Mouse (Mus musculus): ENCODE measurements around the gene Opn4.

DNA sequence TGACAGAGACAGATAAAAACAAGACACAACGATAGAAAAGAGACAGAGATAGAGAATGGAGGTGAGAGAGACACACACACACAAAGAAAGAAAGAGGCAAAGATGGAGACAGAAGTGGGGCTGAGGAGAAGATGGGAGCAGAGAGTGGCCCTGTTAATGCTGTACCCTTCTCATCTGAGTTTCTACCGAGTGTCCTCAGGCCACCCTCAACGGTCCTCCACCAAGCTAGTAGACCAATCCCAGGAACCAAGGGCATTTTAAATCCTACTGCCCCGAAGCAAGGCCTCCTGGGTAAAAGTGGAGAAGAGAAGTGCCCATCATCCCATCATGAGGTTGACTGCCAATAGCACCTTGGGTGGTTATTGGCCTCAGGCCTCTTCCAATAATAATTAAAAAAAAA is 29.0 kb downstream of the Opn4 start:
- TF ChIP-seq CTCF (IDR thresholded peaks at IDR 0.05; ENCODE audit: extremely low read depth, insufficient read depth, low read length) = no peak
- TF ChIP-seq POLR2A (IDR thresholded peaks at IDR 0.05; ENCODE audit: extremely low read depth, insufficient read depth, low read length) = no peak

Data from cortical plate, adult 2 months (tissue).